Mouse (Mus musculus): ENCODE measurements around the gene Ankrd34a. TPM values are rescaled to one million over a fixed set of nuclear protein-coding genes. Genes with fewer than 3 reads are reported as not detected.

The Ankrd34a gene
- polyA plus RNA-seq, 1 experiment: 0.23 TPM

DNA sequence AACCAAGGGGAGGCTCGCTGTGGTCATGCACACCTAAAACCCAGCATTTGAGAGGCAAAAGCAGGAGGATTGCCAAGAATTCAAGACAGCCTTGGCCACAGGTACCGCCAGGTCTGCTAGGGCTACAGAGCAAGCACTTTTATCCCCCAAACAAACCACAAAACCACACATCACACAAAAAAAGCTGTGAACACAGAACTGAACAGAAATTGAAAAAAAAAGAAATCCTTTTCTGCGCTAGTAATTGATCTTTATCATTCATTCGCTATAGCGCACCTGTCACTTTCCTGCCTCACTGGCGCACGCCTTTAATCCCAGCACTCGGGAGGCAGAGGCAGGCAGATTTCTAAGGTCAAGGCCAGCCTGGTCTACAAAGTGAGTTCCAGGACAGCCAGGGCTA lies 33.2 kb upstream of the Ankrd34a start:
- Histone ChIP-seq H3K4me1 (ENCODE audit: control insufficient read depth, insufficient read depth, low read length) (peaks cover 24% of the 10 kb centered on the region), H3K27me3 (replicated peaks; ENCODE audit: control insufficient read depth, insufficient read depth, low read length) (no peaks in the 10 kb centered on the region), H3K27ac (ENCODE audit: insufficient read depth, low read depth, low read length) (peak overlapping the region; percentile 5), H3K4me3 (ENCODE audit: insufficient read depth, low read depth, low read length) (no peak overlapping the region), H3K36me3 (ENCODE audit: control insufficient read depth, insufficient read depth, low read length) (peaks cover 28% of the 10 kb centered on the region)
- WGBS: 72% methylated on average over 8 of the region's 8 CpGs
- DNase-seq: peak; percentile 43
- TF ChIP-seq POLR2A (IDR thresholded peaks at IDR 0.05; ENCODE audit: low read depth, low read length) (no peak), CTCF (conservative IDR thresholded peaks at IDR 0.05; ENCODE audit: insufficient read depth, insufficient read length, low read depth, low read length) (no peak)

DNA sequence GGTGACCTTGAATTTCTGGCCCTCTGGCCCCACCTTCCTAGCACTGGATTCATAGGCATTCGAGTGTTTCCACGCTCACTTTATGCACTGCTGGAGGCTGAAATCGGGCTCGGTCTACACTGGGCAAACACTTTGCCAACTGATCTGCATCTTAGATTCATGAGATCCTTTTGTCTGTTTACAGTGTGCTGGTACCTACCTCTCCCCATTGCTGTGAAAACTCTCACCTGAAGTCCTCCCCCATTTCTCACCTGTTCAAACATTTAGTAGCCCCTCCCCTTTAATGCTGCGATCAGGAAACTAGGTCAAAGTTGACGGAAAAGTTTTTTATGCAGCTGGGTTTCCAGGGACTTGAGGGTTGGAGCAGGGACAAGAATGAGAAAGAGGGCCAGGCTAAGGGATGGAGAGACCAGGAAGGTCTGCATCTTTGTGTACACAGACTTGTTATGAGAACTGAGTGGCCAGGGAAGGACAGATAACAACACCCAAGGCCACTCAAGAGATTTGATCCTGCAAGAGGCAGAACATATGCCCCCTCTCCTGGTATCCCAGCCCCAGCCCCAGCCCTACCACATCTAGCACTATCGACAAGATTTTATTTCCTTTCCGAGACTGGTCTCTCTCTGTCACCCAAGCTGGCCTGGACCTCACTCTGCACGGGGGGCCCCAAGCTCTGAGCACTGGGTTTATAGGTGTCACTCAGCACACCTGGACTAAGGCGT lies 32.4 kb upstream of the Ankrd34a start:
- 11% methylated on average over 10 of the region's 10 CpGs for WGBS
- Histone ChIP-seq H3K27ac (ENCODE audit: insufficient read depth, low read depth, low read length) (peak overlapping the region; percentile 88), H3K4me3 (ENCODE audit: insufficient read depth, low read depth, low read length) (no peak overlapping the region), H3K4me1 (ENCODE audit: control insufficient read depth, insufficient read depth, low read length) (peaks cover 24% of the 10 kb centered on the region), H3K36me3 (ENCODE audit: control insufficient read depth, insufficient read depth, low read length) (peaks cover 25% of the 10 kb centered on the region), H3K27me3 (replicated peaks; ENCODE audit: control insufficient read depth, insufficient read depth, low read length) (no peaks in the 10 kb centered on the region)
- DNase-seq: peak; percentile 75
- no peak for TF ChIP-seq POLR2A (IDR thresholded peaks at IDR 0.05; ENCODE audit: low read depth, low read length)
- TF ChIP-seq CTCF (conservative IDR thresholded peaks at IDR 0.05; ENCODE audit: insufficient read depth, insufficient read length, low read depth, low read length): no peak

GRCm38 (mm10) chr3:96564633-96565032 lies 31.8 kb upstream of the Ankrd34a start:
- Histone ChIP-seq H3K4me3 (ENCODE audit: insufficient read depth, low read depth, low read length) (no peak overlapping the region), H3K36me3 (ENCODE audit: control insufficient read depth, insufficient read depth, low read length) (peaks cover 20% of the 10 kb centered on the region), H3K4me1 (ENCODE audit: control insufficient read depth, insufficient read depth, low read length) (peaks cover 24% of the 10 kb centered on the region), H3K27me3 (replicated peaks; ENCODE audit: control insufficient read depth, insufficient read depth, low read length) (no peaks in the 10 kb centered on the region), H3K27ac (ENCODE audit: insufficient read depth, low read depth, low read length) (peak overlapping the region; percentile 88)
- 28% methylated on average over 7 of the region's 7 CpGs for WGBS
- DNase-seq: peak; percentile 79
- no peak for TF ChIP-seq POLR2A (IDR thresholded peaks at IDR 0.05; ENCODE audit: low read depth, low read length)
- no peak for TF ChIP-seq CTCF (conservative IDR thresholded peaks at IDR 0.05; ENCODE audit: insufficient read depth, insufficient read length, low read depth, low read length)

- H3K4me3 ChIP-seq (ENCODE audit: insufficient read depth, low read depth, low read length): no peak overlapping the region
- TF ChIP-seq POLR2A (IDR thresholded peaks at IDR 0.05; ENCODE audit: low read depth, low read length): no peak
- TF ChIP-seq CTCF (conservative IDR thresholded peaks at IDR 0.05; ENCODE audit: insufficient read depth, insufficient read length, low read depth, low read length): no peak
- peaks cover 15% of the 10 kb centered on the region for H3K36me3 ChIP-seq (ENCODE audit: control insufficient read depth, insufficient read depth, low read length)
- peak overlapping the region; percentile 61 for H3K27ac ChIP-seq (ENCODE audit: insufficient read depth, low read depth, low read length)
- no peak for DNase-seq
- H3K4me1 ChIP-seq (ENCODE audit: control insufficient read depth, insufficient read depth, low read length): peaks cover 24% of the 10 kb centered on the region
- H3K27me3 ChIP-seq (replicated peaks; ENCODE audit: control insufficient read depth, insufficient read depth, low read length): no peaks in the 10 kb centered on the region
- WGBS: 68% methylated on average over 3 of the region's 3 CpGs
These were observed 31.3 kb upstream of the Ankrd34a start for GRCm38 (mm10) chr3:96565105-96565504.

- peak; percentile 82 for DNase-seq
These were observed 29.6 kb upstream of the Ankrd34a start for GRCm38 (mm10) chr3:96566661-96567450.

GRCm38 (mm10) chr3:96568605-96569004 lies 27.8 kb upstream of the Ankrd34a start:
- Histone ChIP-seq H3K27me3 (replicated peaks; ENCODE audit: control insufficient read depth, insufficient read depth, low read length) (no peaks in the 10 kb centered on the region), H3K4me3 (ENCODE audit: insufficient read depth, low read depth, low read length) (no peak overlapping the region), H3K4me1 (ENCODE audit: control insufficient read depth, insufficient read depth, low read length) (peaks cover 44% of the 10 kb centered on the region), H3K36me3 (ENCODE audit: control insufficient read depth, insufficient read depth, low read length) (no peaks in the 10 kb centered on the region), H3K27ac (ENCODE audit: insufficient read depth, low read depth, low read length) (peak overlapping the region; percentile 35; the same call in 1 of the 2 replicates)
- DNase-seq: no peak
- WGBS: 69% methylated on average over 8 of the region's 8 CpGs
- TF ChIP-seq POLR2A (IDR thresholded peaks at IDR 0.05; ENCODE audit: low read depth, low read length): no peak
- TF ChIP-seq CTCF (conservative IDR thresholded peaks at IDR 0.05; ENCODE audit: insufficient read depth, insufficient read length, low read depth, low read length): no peak

More at GRCm38 (mm10) chr3:96566661-96567450, 29.6 kb upstream of the Ankrd34a start:
- peak overlapping the region; percentile 32 for H3K27ac ChIP-seq (ENCODE audit: insufficient read depth, low read depth, low read length)
- no peak overlapping the region for H3K4me3 ChIP-seq (ENCODE audit: insufficient read depth, low read depth, low read length)
- no peaks in the 10 kb centered on the region for H3K27me3 ChIP-seq (replicated peaks; ENCODE audit: control insufficient read depth, insufficient read depth, low read length)
- TF ChIP-seq CTCF (conservative IDR thresholded peaks at IDR 0.05; ENCODE audit: insufficient read depth, insufficient read length, low read depth, low read length): no peak
- TF ChIP-seq POLR2A (IDR thresholded peaks at IDR 0.05; ENCODE audit: low read depth, low read length): peak; percentile 29
- 58% methylated on average over 8 of the region's 8 CpGs for WGBS
- peaks cover 36% of the 10 kb centered on the region for H3K4me1 ChIP-seq (ENCODE audit: control insufficient read depth, insufficient read depth, low read length)
- H3K36me3 ChIP-seq (ENCODE audit: control insufficient read depth, insufficient read depth, low read length): no peaks in the 10 kb centered on the region

- Histone ChIP-seq H3K4me1 (ENCODE audit: control insufficient read depth, insufficient read depth, low read length) (peaks cover 44% of the 10 kb centered on the region), H3K27ac (ENCODE audit: insufficient read depth, low read depth, low read length) (no peak overlapping the region), H3K36me3 (ENCODE audit: control insufficient read depth, insufficient read depth, low read length) (no peaks in the 10 kb centered on the region), H3K27me3 (replicated peaks; ENCODE audit: control insufficient read depth, insufficient read depth, low read length) (no peaks in the 10 kb centered on the region), H3K4me3 (ENCODE audit: insufficient read depth, low read depth, low read length) (no peak overlapping the region)
- DNase-seq: no peak
- no peak for TF ChIP-seq CTCF (conservative IDR thresholded peaks at IDR 0.05; ENCODE audit: insufficient read depth, insufficient read length, low read depth, low read length)
- no peak for TF ChIP-seq POLR2A (IDR thresholded peaks at IDR 0.05; ENCODE audit: low read depth, low read length)
- WGBS: 88% methylated on average over 13 of the region's 13 CpGs
These were observed 26.9 kb upstream of the Ankrd34a start for GRCm38 (mm10) chr3:96569506-96569905.
